9 mouse cellular contexts compared by ENCODE assay signal in genomic region chr9:75243730-75244406, GRCm38 (mm10). TPM values are rescaled to one million over a fixed set of nuclear protein-coding genes. Genes with fewer than 3 reads are reported as not detected.
DNase-seq lines count a peak whose midpoint lies in the region; ATAC-seq lines count a peak whose summit lies in the region.
"Had no signal": no experiment of that assay in that cellular context is flagged by ENCODE, and none has a peak within 500 bp of the region (broad histone marks: within the 10 kb centered on the region; RNA-seq: fewer than 3 reads in every experiment).

No protein-coding gene starts in this region.

- no peaks in the 10 kb centered on the region for H3K36me3 ChIP-seq in neural tube, embryonic 13.5 days
- no peaks in the 10 kb centered on the region for H3K36me3 ChIP-seq in intestine, embryonic 15.5 days
- no peaks in the 10 kb centered on the region; the same call in 1 of the 2 replicates for H3K36me3 ChIP-seq in stomach, embryonic 14.5 days (ENCODE audit: control insufficient read depth, insufficient read depth, low read length)
- H3K36me3 ChIP-seq in liver, embryonic 11.5 days (ENCODE audit: control insufficient read depth, insufficient read depth, low read length) = no peaks in the 10 kb centered on the region
- H3K36me3 ChIP-seq: liver, embryonic 15.5 days had no signal

- H3K4me1 ChIP-seq in neural tube, embryonic 13.5 days (replicated peaks) = peaks cover 7% of the 10 kb centered on the region; the same call in 1 of the 2 replicates
- no peaks in the 10 kb centered on the region for H3K4me1 ChIP-seq in intestine, embryonic 15.5 days (replicated peaks)
- H3K4me1 ChIP-seq in stomach, embryonic 14.5 days (ENCODE audit: control insufficient read depth, insufficient read depth, low read length) = no peaks in the 10 kb centered on the region
- H3K4me1 ChIP-seq in liver, embryonic 11.5 days (replicated peaks; ENCODE audit: control insufficient read depth, insufficient read depth, low read length) = no peaks in the 10 kb centered on the region
- H3K4me1 ChIP-seq: liver, embryonic 15.5 days had no signal

- WGBS in neural tube, embryonic 13.5 days = 23% methylated on average over 5 of the region's 5 CpGs
- 28% methylated on average over 5 of the region's 5 CpGs for WGBS in intestine, embryonic 15.5 days
- 17% methylated on average over 5 of the region's 5 CpGs for WGBS in stomach, embryonic 14.5 days
- 29% methylated on average over 5 of the region's 5 CpGs for WGBS in liver, embryonic 11.5 days

- H3K4me2 ChIP-seq in neural tube, embryonic 13.5 days = no peak overlapping the region
- H3K4me2 ChIP-seq in intestine, embryonic 15.5 days (replicated peaks) = no peak overlapping the region
- H3K4me2 ChIP-seq in stomach, embryonic 14.5 days (replicated peaks; ENCODE audit: low read depth, low read length) = no peak overlapping the region
- H3K4me2 ChIP-seq in liver, embryonic 11.5 days = no peak overlapping the region
- H3K4me2 ChIP-seq: liver, embryonic 15.5 days had no signal

- H3K27ac ChIP-seq in neural tube, embryonic 13.5 days (replicated peaks) = no peak overlapping the region
- no peak overlapping the region for H3K27ac ChIP-seq in intestine, embryonic 15.5 days
- H3K27ac ChIP-seq in stomach, embryonic 14.5 days (ENCODE audit: low read length) = no peak overlapping the region
- H3K27ac ChIP-seq in liver, embryonic 11.5 days (ENCODE audit: low read depth, low read length) = no peak overlapping the region
- H3K27ac ChIP-seq: liver, embryonic 15.5 days had no signal

- peak; percentile 61 for ATAC-seq in neural tube, embryonic 13.5 days (ENCODE audit: low read depth)
- peak; percentile 65 for ATAC-seq in intestine, embryonic 15.5 days
- ATAC-seq in stomach, embryonic 14.5 days (ENCODE audit: insufficient number of reproducible peaks, insufficient read depth, low FRiP score, low read depth) = peak; percentile 56; the same call in 1 of the 2 replicates
- no peak for ATAC-seq in liver, embryonic 11.5 days (replicated peaks; ENCODE audit: low FRiP score)

- H3K9ac ChIP-seq in neural tube, embryonic 13.5 days = no peak overlapping the region
- no peak overlapping the region for H3K9ac ChIP-seq in intestine, embryonic 15.5 days
- no peak overlapping the region for H3K9ac ChIP-seq in stomach, embryonic 14.5 days (replicated peaks; ENCODE audit: low read depth, low read length)
- no peak overlapping the region for H3K9ac ChIP-seq in liver, embryonic 11.5 days (ENCODE audit: low read depth, low read length)
- H3K9ac ChIP-seq: liver, embryonic 15.5 days had no signal

- no peaks in the 10 kb centered on the region for H3K27me3 ChIP-seq in neural tube, embryonic 13.5 days
- H3K27me3 ChIP-seq in intestine, embryonic 15.5 days (replicated peaks) = no peaks in the 10 kb centered on the region
- no peaks in the 10 kb centered on the region for H3K27me3 ChIP-seq in stomach, embryonic 14.5 days (ENCODE audit: control insufficient read depth, insufficient read depth, low read length)
- no peaks in the 10 kb centered on the region; the same call in 1 of the 2 replicates for H3K27me3 ChIP-seq in liver, embryonic 11.5 days (replicated peaks; ENCODE audit: control insufficient read depth, insufficient read depth, low read length)
- H3K27me3 ChIP-seq: liver, embryonic 15.5 days had no signal

- no peak overlapping the region for H3K4me3 ChIP-seq in neural tube, embryonic 13.5 days
- H3K4me3 ChIP-seq in intestine, embryonic 15.5 days (replicated peaks) = no peak overlapping the region
- H3K4me3 ChIP-seq in stomach, embryonic 14.5 days (ENCODE audit: low read depth, low read length) = no peak overlapping the region
- H3K4me3 ChIP-seq in liver, embryonic 11.5 days (ENCODE audit: low read depth, low read length) = no peak overlapping the region
- H3K4me3 ChIP-seq: liver, embryonic 15.5 days had no signal

- peak; percentile 51 for DNase-seq in embryo, embryonic 10 days (ENCODE audit: low spot score)
- no peak for DNase-seq in embryo, embryonic 10.5 days (ENCODE audit: low spot score)
- no peak for DNase-seq in neural tube, embryonic 10.5 days (ENCODE audit: extremely low spot score, low spot score)
- DNase-seq in kidney, adult 11 months = no peak
- no peak for DNase-seq in liver, embryonic 11.5 days (ENCODE audit: low spot score)

- H3K9me3 ChIP-seq in neural tube, embryonic 13.5 days = no peaks in the 10 kb centered on the region
- H3K9me3 ChIP-seq in intestine, embryonic 15.5 days = no peaks in the 10 kb centered on the region
- no peaks in the 10 kb centered on the region for H3K9me3 ChIP-seq in stomach, embryonic 14.5 days (ENCODE audit: control insufficient read depth, low read depth, low read length)
- H3K9me3 ChIP-seq in liver, embryonic 11.5 days (ENCODE audit: control insufficient read depth, low read length) = no peaks in the 10 kb centered on the region
- H3K9me3 ChIP-seq: liver, embryonic 15.5 days had no signal

RNA-seq across cellular contexts. Expression of gene Myo5c, which starts 12.0 kb away (rescaled TPM):
- 0.45 TPM in 2 replicates for polyA plus RNA-seq in neural tube, embryonic 13.5 days (2015; fragmentation: Nextera tagmentation; extraction: Ambion mirVana)
- 5.5 and 7.3 TPM in 2 replicates for polyA plus RNA-seq in intestine, embryonic 15.5 days (2015; fragmentation: Nextera tagmentation; extraction: Ambion mirVana)
- 13.8 and 14.3 TPM in 2 replicates for polyA plus RNA-seq in stomach, embryonic 14.5 days (2014; fragmentation: Nextera tagmentation; extraction: Ambion mirVana)
- 0.85 and 1.1 TPM in 2 replicates for polyA plus RNA-seq in liver, embryonic 11.5 days (2014; fragmentation: Nextera tagmentation; extraction: Ambion mirVana)
